Comparison of ENCODE assay signal across 11 mouse cellular contexts in the genomic region with DNA sequence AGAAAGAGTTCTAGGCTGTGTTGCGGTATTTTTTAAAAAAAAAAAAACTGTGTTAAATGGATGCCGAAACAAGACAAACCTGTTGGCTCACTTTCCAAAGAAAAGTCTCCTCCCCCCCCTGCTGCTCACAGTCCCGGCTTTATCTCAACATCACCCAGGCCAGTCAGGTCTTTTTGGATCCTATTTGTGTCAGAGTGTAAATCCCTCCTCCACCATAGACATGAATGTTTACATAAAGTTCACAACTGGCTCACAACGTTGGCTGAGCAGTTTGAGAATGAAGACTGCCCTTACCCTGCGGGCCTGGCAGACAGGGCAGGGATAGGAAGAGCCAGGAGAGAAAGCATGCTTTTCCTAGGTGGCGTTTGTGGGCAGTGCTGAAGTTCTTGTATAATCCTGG. TPM values are rescaled to one million over a fixed set of nuclear protein-coding genes. Genes with fewer than 3 reads are reported as not detected.
DNase-seq lines count a peak whose midpoint lies in the region; ATAC-seq and TF ChIP-seq lines count a peak whose summit lies in the region.
"Had no signal": no experiment of that assay in that cellular context is flagged by ENCODE, and none has a peak within 500 bp of the region (broad histone marks: within the 10 kb centered on the region; RNA-seq: fewer than 3 reads in every experiment).

No protein-coding gene starts in this region.

- H3K4me2 ChIP-seq in lung, embryonic 14.5 days = peak overlapping the region; percentile 74
- H3K4me2 ChIP-seq in forebrain, embryonic 13.5 days = peak overlapping the region; percentile 90
- H3K4me2 ChIP-seq in kidney, postnatal 0 days (ENCODE audit: low read length) = peak overlapping the region; percentile 73
- peak overlapping the region; percentile 82 for H3K4me2 ChIP-seq in stomach, embryonic 15.5 days

- intact Hi-C loops in left cerebral cortex, postnatal 4 days (cut with DNase I) = no loop called here

- TF ChIP-seq POLR2A in thymus, adult 2 months (IDR thresholded peaks at IDR 0.05; ENCODE audit: control insufficient read depth, extremely low read depth, insufficient read depth, low read length, poor library complexity) = no peak

- TF ChIP-seq CTCF in lung, embryonic 14.5 days (IDR thresholded peaks at IDR 0.05; ENCODE audit: low read depth) = no peak
- TF ChIP-seq CTCF in kidney, postnatal 0 days (IDR thresholded peaks at IDR 0.05; ENCODE audit: low read depth) = no peak
- TF ChIP-seq CTCF in thymus, adult 2 months (IDR thresholded peaks at IDR 0.05; ENCODE audit: borderline replicate concordance, control insufficient read depth, extremely low read depth, insufficient read depth, low read length, poor library complexity) = no peak

- no peak for ATAC-seq in lung, embryonic 14.5 days (ENCODE audit: insufficient read depth)
- ATAC-seq in forebrain, embryonic 13.5 days = no peak
- ATAC-seq in kidney, postnatal 0 days (replicated peaks; ENCODE audit: low FRiP score, low read depth) = no peak
- peak; percentile 41; the same call in 1 of the 2 replicates for ATAC-seq in stomach, embryonic 15.5 days (ENCODE audit: insufficient read depth, low FRiP score, low read depth)

- peak; percentile 65 for DNase-seq in lung, embryonic 14.5 days
- DNase-seq in lung, postnatal 14 days = no peak
- DNase-seq in kidney, postnatal 0 days (ENCODE audit: low spot score) = no peak
- no peak for DNase-seq in left cerebral cortex, postnatal 4 days
- no peak for DNase-seq in thymus, postnatal 14 days
- DNase-seq in thymus, adult 2 months = no peak
- DNase-seq: heart, postnatal 14 days had no signal

- H3K9me3 ChIP-seq in lung, embryonic 14.5 days (ENCODE audit: low read depth, low read length) = no peaks in the 10 kb centered on the region
- no peaks in the 10 kb centered on the region for H3K9me3 ChIP-seq in forebrain, embryonic 13.5 days (replicated peaks)
- no peaks in the 10 kb centered on the region for H3K9me3 ChIP-seq in kidney, postnatal 0 days (replicated peaks; ENCODE audit: low read length)
- no peaks in the 10 kb centered on the region for H3K9me3 ChIP-seq in stomach, embryonic 15.5 days

- H3K9ac ChIP-seq in lung, embryonic 14.5 days = no peak overlapping the region
- H3K9ac ChIP-seq in forebrain, embryonic 13.5 days = no peak overlapping the region
- peak overlapping the region; percentile 27; the same call in 1 of the 2 replicates for H3K9ac ChIP-seq in kidney, postnatal 0 days (ENCODE audit: low read depth, low read length)
- H3K9ac ChIP-seq in stomach, embryonic 15.5 days = no peak overlapping the region

- H3K27ac ChIP-seq in lung, embryonic 14.5 days (ENCODE audit: low read depth) = no peak overlapping the region
- H3K27ac ChIP-seq in forebrain, embryonic 13.5 days = no peak overlapping the region
- peak overlapping the region; percentile 86; the same call in 1 of the 2 replicates for H3K27ac ChIP-seq in kidney, postnatal 0 days
- peak overlapping the region; percentile 87 for H3K27ac ChIP-seq in stomach, embryonic 15.5 days
- H3K27ac ChIP-seq in thymus, adult 2 months (ENCODE audit: control insufficient read depth, insufficient read depth, low read length) = no peak overlapping the region
- H3K27ac ChIP-seq: macrophage had no signal

- peak overlapping the region; percentile 56 for H3K4me3 ChIP-seq in lung, embryonic 14.5 days (ENCODE audit: low read depth, low read length)
- H3K4me3 ChIP-seq in forebrain, embryonic 13.5 days = no peak overlapping the region
- peak overlapping the region; percentile 46 for H3K4me3 ChIP-seq in kidney, postnatal 0 days (replicated peaks; ENCODE audit: low read depth, low read length)
- H3K4me3 ChIP-seq in stomach, embryonic 15.5 days (replicated peaks) = peak overlapping the region; percentile 64
- H3K4me3 ChIP-seq in thymus, adult 2 months (ENCODE audit: control insufficient read depth, insufficient read depth, low read length) = no peak overlapping the region

- peaks cover 34% of the 10 kb centered on the region for H3K27me3 ChIP-seq in lung, embryonic 14.5 days (ENCODE audit: insufficient read depth, low read length)
- peaks cover 61% of the 10 kb centered on the region for H3K27me3 ChIP-seq in forebrain, embryonic 13.5 days
- peaks cover 12% of the 10 kb centered on the region; the same call in 1 of the 2 replicates for H3K27me3 ChIP-seq in kidney, postnatal 0 days (ENCODE audit: insufficient read depth, low read length)
- peaks cover 11% of the 10 kb centered on the region for H3K27me3 ChIP-seq in stomach, embryonic 15.5 days (replicated peaks)
- peaks cover 7% of the 10 kb centered on the region; the same call in 1 of the 2 replicates for H3K27me3 ChIP-seq in thymus, adult 2 months (ENCODE audit: control insufficient read depth, insufficient read depth, low read length)

- no peaks in the 10 kb centered on the region for H3K36me3 ChIP-seq in lung, embryonic 14.5 days (ENCODE audit: insufficient read depth)
- no peaks in the 10 kb centered on the region for H3K36me3 ChIP-seq in forebrain, embryonic 13.5 days (ENCODE audit: poor library complexity, severe bottlenecking)
- H3K36me3 ChIP-seq in kidney, postnatal 0 days (ENCODE audit: insufficient read depth, low read length) = no peaks in the 10 kb centered on the region
- H3K36me3 ChIP-seq in stomach, embryonic 15.5 days = no peaks in the 10 kb centered on the region
- H3K36me3 ChIP-seq in thymus, adult 2 months (ENCODE audit: control insufficient read depth, insufficient read depth, low read length) = no peaks in the 10 kb centered on the region

- peaks cover 5% of the 10 kb centered on the region; the same call in 1 of the 2 replicates for H3K4me1 ChIP-seq in lung, embryonic 14.5 days (ENCODE audit: insufficient read depth)
- H3K4me1 ChIP-seq in forebrain, embryonic 13.5 days = peaks cover 19% of the 10 kb centered on the region
- H3K4me1 ChIP-seq in kidney, postnatal 0 days (replicated peaks; ENCODE audit: insufficient read depth, low read length) = peaks cover 9% of the 10 kb centered on the region; the same call in 1 of the 2 replicates
- peaks cover 22% of the 10 kb centered on the region for H3K4me1 ChIP-seq in stomach, embryonic 15.5 days
- no peaks in the 10 kb centered on the region for H3K4me1 ChIP-seq in thymus, adult 2 months (replicated peaks; ENCODE audit: control insufficient read depth, insufficient read depth, low read length)

- 22% methylated on average over 6 of the region's 6 CpGs for WGBS in lung, embryonic 14.5 days
- 26% methylated on average over 6 of the region's 6 CpGs for WGBS in forebrain, embryonic 13.5 days
- 30% methylated on average over 6 of the region's 6 CpGs for WGBS in kidney, postnatal 0 days
- WGBS in stomach, embryonic 15.5 days = 18% methylated on average over 6 of the region's 6 CpGs
- 66% methylated on average over 6 of the region's 6 CpGs for WGBS in thymus, adult 2 months

RNA-seq across cellular contexts. Expression of gene Kcnk1, which starts 2.0 kb away (rescaled TPM):
- 48.3 and 49.0 TPM in 2 replicates for polyA plus RNA-seq in lung, embryonic 14.5 days (2014; fragmentation: Nextera tagmentation; extraction: Ambion mirVana)
- polyA plus RNA-seq in forebrain, embryonic 13.5 days (2015; fragmentation: Nextera tagmentation; extraction: Ambion mirVana) = 4.1 and 5.2 TPM in 2 replicates
- 66.5 and 72.5 TPM in 2 replicates for polyA plus RNA-seq in kidney, postnatal 0 days (2015; fragmentation: Nextera tagmentation; extraction: Ambion mirVana)
- polyA plus RNA-seq in stomach, embryonic 15.5 days (2015; fragmentation: Nextera tagmentation; extraction: Ambion mirVana) = 58.1 and 69.1 TPM in 2 replicates
- 10 to 100 TPM; 25.1 to 26.1 TPM for total RNA-seq in left cerebral cortex, postnatal 4 days (2021)
- polyA plus RNA-seq in thymus, adult 2 months (2012; rRNA removed) = 1.1 and 1.6 TPM in 2 replicates
- total RNA-seq: common myeloid progenitor, adult 5-6 weeks; heart, postnatal 14 days had no signal
- polyA plus RNA-seq: macrophage had no signal

Comparison
In these comparisons a context has a peak if more than half of its experiments do, and no peak if none do; other contexts are left out.
1. H3K27ac ChIP-seq: peak in kidney, postnatal 0 days (single experiment) and stomach, embryonic 15.5 days (single experiment); none in lung, embryonic 14.5 days (single experiment), forebrain, embryonic 13.5 days (single experiment) and thymus, adult 2 months (single experiment).
2. H3K4me3 ChIP-seq: peak in lung, embryonic 14.5 days (single experiment), kidney, postnatal 0 days (single experiment) and stomach, embryonic 15.5 days (single experiment); none in forebrain, embryonic 13.5 days (single experiment) and thymus, adult 2 months (single experiment).
3. Peak in every context shown above with its lines, with median percentiles within 50 percentile points of each other: H3K4me2 ChIP-seq.